Mouse (Mus musculus): ENCODE measurements around the gene Ccn5. TPM values are rescaled to one million over a fixed set of nuclear protein-coding genes. Genes with fewer than 3 reads are reported as not detected.

Gene Ccn5
- polyA plus RNA-seq, 1 experiment from 2014 or later: 143 TPM

GRCm38 (mm10) chr2:163800832-163801231 lies 19.8 kb upstream of the Ccn5 start:
- in situ Hi-C loops (cut with MboI; ENCODE audit: low pct_unique_long_range_greater_than_20kb): no loop called here

GRCm38 (mm10) chr2:163801406-163801805 lies 19.3 kb upstream of the Ccn5 start:
- DNase-seq (ENCODE audit: low read depth, low spot score): no peak
- H3K27me3 ChIP-seq: no peaks in the 10 kb centered on the region
- no peak for TF ChIP-seq CTCF (IDR thresholded peaks at IDR 0.05)
- ChIA-PET POLR2A (interaction anchor here (1.2 to 2.3 kb wide), 5 partner anchors 11 to 36 kb away, joined by 3 to 11 read pairs (median 5); no protein-coding TSS in a partner anchor), CTCF (interaction anchor here (1.0 to 4.2 kb wide), 5 partner anchors 12 to 37 kb away, joined by 3 to 25 read pairs (median 5); no protein-coding TSS in a partner anchor)
- ATAC-seq: no peak
- in situ Hi-C loops (cut with MboI; ENCODE audit: low pct_unique_long_range_greater_than_20kb): no loop called here

More at GRCm38 (mm10) chr2:163800832-163801231, 19.8 kb upstream of the Ccn5 start:
- peak; percentile 79 for ATAC-seq
- H3K27me3 ChIP-seq: no peaks in the 10 kb centered on the region
- peak; percentile 100 for DNase-seq (ENCODE audit: low read depth, low spot score)
- ChIA-PET CTCF (interaction anchor here (1.2 to 4.2 kb wide), 4 partner anchors 12 to 22 kb away, joined by 5 to 25 read pairs (median 10); no protein-coding TSS in a partner anchor), POLR2A (interaction anchor here (1.2 to 1.8 kb wide), 2 partner anchors 22 to 36 kb away, joined by 4 to 7 read pairs; no protein-coding TSS in a partner anchor)
- TF ChIP-seq CTCF (IDR thresholded peaks at IDR 0.05): no peak

GRCm38 (mm10) chr2:163803838-163804237 lies 16.8 kb upstream of the Ccn5 start:
- TF ChIP-seq CTCF (IDR thresholded peaks at IDR 0.05): no peak
- in situ Hi-C loops (cut with MboI; ENCODE audit: low pct_unique_long_range_greater_than_20kb): no loop called here

GRCm38 (mm10) chr2:163809166-163809565 lies 11.5 kb upstream of the Ccn5 start:
- no peaks in the 10 kb centered on the region for H3K27me3 ChIP-seq
- in situ Hi-C loops (cut with MboI; ENCODE audit: low pct_unique_long_range_greater_than_20kb): no loop called here
- TF ChIP-seq CTCF (IDR thresholded peaks at IDR 0.05): no peak
- no peak for DNase-seq (ENCODE audit: low read depth, low spot score)
- CTCF ChIA-PET: no interaction called here
- POLR2A ChIA-PET: no interaction called here
- no peak for ATAC-seq

More at GRCm38 (mm10) chr2:163803838-163804237, 16.8 kb upstream of the Ccn5 start:
- ATAC-seq: no peak
- H3K27me3 ChIP-seq: no peaks in the 10 kb centered on the region
- ChIA-PET POLR2A (no interaction called here), CTCF (interaction anchor here (1.8 to 4.2 kb wide), 2 partner anchors 9 to 22 kb away, joined by 6 to 25 read pairs; no protein-coding TSS in a partner anchor)
- DNase-seq (ENCODE audit: low read depth, low spot score): no peak

- in situ Hi-C loops (cut with MboI; ENCODE audit: low pct_unique_long_range_greater_than_20kb): no loop called here
- no peaks in the 10 kb centered on the region for H3K27me3 ChIP-seq
- no peak for DNase-seq (ENCODE audit: low read depth, low spot score)
- TF ChIP-seq CTCF (IDR thresholded peaks at IDR 0.05): no peak
- ChIA-PET CTCF (no interaction called here), POLR2A (no interaction called here)
- ATAC-seq: peak; percentile 10
Measured at GRCm38 (mm10) chr2:163809704-163810103, 11.0 kb upstream of the Ccn5 start.

GRCm38 (mm10) chr2:163813077-163813476 lies 7.6 kb upstream of the Ccn5 start:
- ChIA-PET CTCF (interaction anchor here (1.1 to 4.3 kb wide), 4 partner anchors 10 to 25 kb away, joined by 3 to 25 read pairs (median 3); no protein-coding TSS in a partner anchor), POLR2A (interaction anchor here (0.9 to 2.7 kb wide), 3 partner anchors 8 to 11 kb away, joined by 8 to 11 read pairs (median 11); partner anchors contain the start of gene Ccn5)
- no peaks in the 10 kb centered on the region for H3K27me3 ChIP-seq
- ATAC-seq: no peak
- in situ Hi-C loops (cut with MboI; ENCODE audit: low pct_unique_long_range_greater_than_20kb): no loop called here
- TF ChIP-seq CTCF (IDR thresholded peaks at IDR 0.05): no peak
- DNase-seq (ENCODE audit: low read depth, low spot score): no peak

GRCm38 (mm10) chr2:163814739-163815465 lies 5.8 kb upstream of the Ccn5 start:
- no peak for TF ChIP-seq CTCF (IDR thresholded peaks at IDR 0.05)
- DNase-seq (ENCODE audit: low read depth, low spot score): peak; percentile 93
- peak; percentile 83 for ATAC-seq
- ChIA-PET POLR2A (interaction anchor here (0.9 to 1.4 kb wide), 3 partner anchors 7 to 13 kb away, joined by 3 to 7 read pairs (median 3); no protein-coding TSS in a partner anchor), CTCF (interaction anchor here (0.9 to 4.3 kb wide), 5 partner anchors 8 to 28 kb away, joined by 3 to 25 read pairs (median 4); no protein-coding TSS in a partner anchor)
- in situ Hi-C loops (cut with MboI; ENCODE audit: low pct_unique_long_range_greater_than_20kb): no loop called here
- H3K27me3 ChIP-seq: no peaks in the 10 kb centered on the region

- no peak for ATAC-seq
- TF ChIP-seq CTCF (IDR thresholded peaks at IDR 0.05): no peak
- no peak for DNase-seq (ENCODE audit: low read depth, low spot score)
- H3K27me3 ChIP-seq: no peaks in the 10 kb centered on the region
- ChIA-PET POLR2A (interaction anchor here (1.0 to 1.7 kb wide), 7 partner anchors 10 to 35 kb away, joined by 3 to 11 read pairs (median 4); no protein-coding TSS in a partner anchor), CTCF (interaction anchor here (1.0 to 8.0 kb wide), 10 partner anchors 8 to 145 kb away, joined by 3 to 69 read pairs (median 4); no protein-coding TSS in a partner anchor)
- in situ Hi-C loops (cut with MboI; ENCODE audit: low pct_unique_long_range_greater_than_20kb): no loop called here
Measured at GRCm38 (mm10) chr2:163823248-163823647, 2.6 kb downstream of the Ccn5 start.

GRCm38 (mm10) chr2:163823771-163824170 lies 3.1 kb downstream of the Ccn5 start:
- H3K27me3 ChIP-seq: no peaks in the 10 kb centered on the region
- ChIA-PET POLR2A (interaction anchor here (0.9 to 1.7 kb wide), 5 partner anchors 11 to 37 kb away, joined by 3 to 11 read pairs (median 3); no protein-coding TSS in a partner anchor), CTCF (interaction anchor here (1.1 to 8.0 kb wide), 8 partner anchors 8 to 41 kb away, joined by 3 to 69 read pairs (median 4); no protein-coding TSS in a partner anchor)
- in situ Hi-C loops (cut with MboI; ENCODE audit: low pct_unique_long_range_greater_than_20kb): no loop called here
- no peak for ATAC-seq
- no peak for TF ChIP-seq CTCF (IDR thresholded peaks at IDR 0.05)
- DNase-seq (ENCODE audit: low read depth, low spot score): no peak

GRCm38 (mm10) chr2:163825861-163826260 lies 5.2 kb downstream of the Ccn5 start:
- DNase-seq (ENCODE audit: low read depth, low spot score) (no peak), ATAC-seq (no peak)
- ChIA-PET CTCF (interaction anchor here (1.2 to 8.0 kb wide), 3 partner anchors 12 to 39 kb away, joined by 6 to 69 read pairs (median 36); no protein-coding TSS in a partner anchor), POLR2A (interaction anchor here (0.6 to 2.3 kb wide), 4 partner anchors 11 to 294 kb away, joined by 3 to 7 read pairs (median 4); no protein-coding TSS in a partner anchor)
- TF ChIP-seq CTCF (IDR thresholded peaks at IDR 0.05): no peak
- H3K27me3 ChIP-seq: no peaks in the 10 kb centered on the region
- in situ Hi-C loops (cut with MboI; ENCODE audit: low pct_unique_long_range_greater_than_20kb): no loop called here

All from Patski (cell line).